Mouse (Mus musculus) granulocyte monocyte progenitor cell, adult 5-6 weeks (primary cell): ENCODE results near the gene Vmn1r212. TPM values are rescaled to one million over a fixed set of nuclear protein-coding genes. Genes with fewer than 3 reads are reported as not detected.
"Not testable (repeated sequence)": the region's sequence is repeated elsewhere in the genome, so short reads cannot be mapped to it uniquely, and the experiment has no call there.

Source experiments
- ATAC-seq: replicated peaks from 2 replicates; pipeline ENCODE4 v1.8.0; 2016; ENCODE audit warnings: mild to moderate bottlenecking, moderate TSS enrichment, inconsistent platforms; ENCODE audit not compliant: poor library complexity, severe bottlenecking
- total RNA-seq, 2 experiments: library from RNA; stranded (forward) in 1 of 2; stranded (reverse) in 1 of 2; fragments of 200-712, 200-1000 nt in 1 of 2; fragments of >200 nt in 1 of 2; fragmentation: Nextera tagmentation in 1 of 2; gene quantifications; 2 replicates each; pipeline ENCODE4 v1.2.3; 2014 to 2017

Gene Vmn1r212
- not detected in 2 replicates for total RNA-seq (2014; fragmentation: Nextera tagmentation)
- total RNA-seq (2017): not detected in 2 replicates

DNA sequence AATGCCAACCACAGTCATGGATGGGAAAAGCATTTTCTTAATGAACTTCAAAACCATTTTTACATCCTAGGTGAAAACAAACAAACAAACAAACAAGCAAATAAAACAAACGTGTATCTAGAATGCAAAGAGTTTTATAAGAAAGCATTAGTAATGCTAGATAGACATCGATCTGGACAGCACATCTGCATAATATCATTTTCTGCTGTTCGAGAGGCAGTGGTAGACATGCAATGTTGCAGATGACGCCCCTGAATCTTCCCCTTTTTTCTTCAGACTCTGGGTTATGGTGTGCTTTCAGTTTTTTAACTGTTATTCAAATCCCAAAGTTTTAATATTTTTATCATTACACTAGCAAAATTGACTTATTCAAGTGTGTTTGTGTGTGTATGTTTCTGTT lies at the start of gene Vmn1r212:
Gene Vmn1r212 (minus strand): TSS at position 101 of the 400 bp plus-strand sequence.
- ATAC-seq: no peak

DNA sequence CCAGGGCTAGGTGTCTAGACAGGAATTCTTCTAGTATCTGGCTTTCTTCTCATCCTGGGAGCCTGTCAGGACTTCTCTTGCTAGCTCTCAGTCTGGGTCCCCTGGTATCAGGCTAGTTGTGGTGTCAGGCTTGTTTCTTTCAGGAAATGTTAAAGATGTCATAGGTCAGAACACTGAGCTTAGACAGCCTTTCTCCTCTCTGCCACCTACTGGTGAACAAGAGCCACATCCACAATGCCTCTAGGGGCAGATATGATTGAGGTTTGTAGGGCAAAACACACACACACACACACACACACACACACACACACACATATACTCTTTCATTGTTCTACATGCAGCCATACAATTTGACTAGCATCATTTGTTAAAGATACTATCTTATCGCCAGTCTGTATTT lies 4.7 kb downstream of the Vmn1r212 start:
- ATAC-seq: no peak

DNA sequence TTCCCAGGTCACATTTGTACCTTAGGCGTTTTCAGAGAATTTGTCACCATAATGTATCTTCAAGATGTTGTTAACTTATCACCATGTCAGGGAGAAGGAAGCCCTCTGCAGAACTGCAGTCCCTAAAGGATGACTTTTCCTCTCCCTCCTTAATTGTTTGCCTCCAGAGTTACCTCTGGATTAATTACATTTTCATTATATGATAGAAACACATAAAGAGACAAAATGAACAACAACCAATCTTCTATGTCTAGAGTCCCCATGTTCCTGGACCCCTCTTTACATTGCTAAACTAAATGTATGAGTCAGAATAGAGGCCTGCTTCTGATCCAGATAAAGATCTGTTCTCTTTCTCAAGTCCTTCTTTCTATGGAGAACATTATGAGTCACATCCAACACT lies 26.5 kb downstream of the Vmn1r212 start, which contains the start of gene Vmn1r211:
Gene Vmn1r211 (minus strand): TSS at position 101 of the 400 bp plus-strand sequence.
- no peak for ATAC-seq

DNA sequence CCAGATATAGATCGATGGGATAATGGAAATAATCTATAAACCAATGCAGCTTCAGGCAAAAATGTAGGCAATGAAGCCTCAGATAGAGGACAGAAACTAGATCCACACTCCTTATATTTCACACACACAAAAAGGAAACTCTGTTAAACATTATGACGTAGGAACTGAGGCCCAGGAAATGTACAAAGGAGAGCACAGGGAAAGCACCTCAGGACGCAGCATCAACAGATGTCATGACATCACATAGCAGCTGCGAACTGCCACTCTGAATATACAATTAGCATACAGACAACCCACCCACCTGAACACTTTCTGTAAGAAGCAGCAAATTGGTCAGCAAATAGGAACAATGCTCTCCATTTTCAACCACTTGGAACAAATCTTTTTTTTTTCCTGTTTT lies 29.2 kb downstream of the Vmn1r212 start:
- ATAC-seq: no peak

DNA sequence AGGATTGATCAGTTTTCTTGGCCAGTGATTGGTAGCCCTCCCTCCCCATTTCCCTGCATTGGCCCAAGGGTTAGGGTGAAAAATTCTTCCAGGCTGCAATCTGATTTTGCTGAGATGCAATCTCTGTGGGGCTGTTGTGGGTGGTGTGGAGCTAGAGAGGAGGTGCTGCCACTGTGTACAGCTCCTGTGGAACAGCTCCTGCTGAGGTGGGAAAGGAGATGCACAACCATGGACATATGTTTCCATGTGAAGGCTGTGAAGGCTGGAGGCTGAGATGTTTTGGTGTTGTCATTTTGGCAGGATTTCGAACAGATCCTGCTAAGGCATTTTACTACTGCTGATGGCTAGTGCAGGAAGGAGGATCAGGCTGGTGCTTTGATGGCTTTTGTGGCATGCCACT lies 37.2 kb downstream of the Vmn1r212 start:
- ATAC-seq: no peak

DNA sequence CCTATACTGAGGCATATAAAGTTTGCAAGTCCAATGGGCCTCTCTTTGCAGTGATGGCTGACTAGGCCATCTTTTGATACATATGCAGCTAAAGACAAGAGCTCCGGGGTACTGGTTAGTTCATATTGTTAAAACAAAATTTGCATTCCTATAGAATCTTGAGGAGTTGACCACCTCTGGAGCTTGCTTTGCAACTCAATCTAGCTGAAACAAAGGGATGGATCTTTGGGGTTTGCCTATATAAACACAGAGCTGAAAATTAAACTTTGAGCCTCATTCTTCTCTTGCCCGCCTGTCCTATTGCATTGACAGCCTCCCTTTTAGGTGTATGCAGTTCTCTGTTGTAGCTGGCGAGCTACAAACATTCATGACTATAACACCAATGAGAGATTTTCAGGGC lies 39.7 kb downstream of the Vmn1r212 start:
- ATAC-seq: not testable (repeated sequence)

Other genes starting within 250 kb of the Vmn1r212 start
- gene Vmn1r207-ps, start 154.6 kb downstream of the Vmn1r212 start, total RNA-seq (2014; fragmentation: Nextera tagmentation): not detected in 2 replicates
- gene Vmn1r207-ps, start 154.6 kb downstream of the Vmn1r212 start, total RNA-seq (2017): not detected in 2 replicates
- gene Vmn1r208, start 106.8 kb downstream of the Vmn1r212 start, total RNA-seq (2014; fragmentation: Nextera tagmentation): not detected in 2 replicates
- not detected in 2 replicates for gene Vmn1r208, start 106.8 kb downstream of the Vmn1r212 start, total RNA-seq (2017)
- not detected in 2 replicates for gene Vmn1r209, start 74.5 kb downstream of the Vmn1r212 start, total RNA-seq (2014; fragmentation: Nextera tagmentation)
- not detected in 2 replicates for gene Vmn1r209, start 74.5 kb downstream of the Vmn1r212 start, total RNA-seq (2017)
- not detected in 2 replicates for gene Vmn1r210, start 52.9 kb downstream of the Vmn1r212 start, total RNA-seq (2014; fragmentation: Nextera tagmentation)
- not detected in 2 replicates for gene Vmn1r210, start 52.9 kb downstream of the Vmn1r212 start, total RNA-seq (2017)
- not detected in 2 replicates for gene Vmn1r211, start 26.6 kb downstream of the Vmn1r212 start, total RNA-seq (2014; fragmentation: Nextera tagmentation)
- not detected in 2 replicates for gene Vmn1r211, start 26.6 kb downstream of the Vmn1r212 start, total RNA-seq (2017)
- not detected in 2 replicates for gene Vmn1r213, start 123.5 kb upstream of the Vmn1r212 start, total RNA-seq (2014; fragmentation: Nextera tagmentation)
- not detected in 2 replicates for gene Vmn1r213, start 123.5 kb upstream of the Vmn1r212 start, total RNA-seq (2017)
- gene Vmn1r214, start 146.2 kb upstream of the Vmn1r212 start, total RNA-seq (2014; fragmentation: Nextera tagmentation): not detected in 2 replicates
- gene Vmn1r214, start 146.2 kb upstream of the Vmn1r212 start, total RNA-seq (2017): not detected in 2 replicates
- gene Vmn1r215, start 183.8 kb upstream of the Vmn1r212 start, total RNA-seq (2014; fragmentation: Nextera tagmentation): not detected in 2 replicates
- not detected in 2 replicates for gene Vmn1r215, start 183.8 kb upstream of the Vmn1r212 start, total RNA-seq (2017)
- gene Vmn1r217, start 234.0 kb upstream of the Vmn1r212 start, total RNA-seq (2014; fragmentation: Nextera tagmentation): not detected in 2 replicates
- not detected in 2 replicates for gene Vmn1r217, start 234.0 kb upstream of the Vmn1r212 start, total RNA-seq (2017)
- not detected in 2 replicates for gene Vmn1r218, start 248.9 kb upstream of the Vmn1r212 start, total RNA-seq (2014; fragmentation: Nextera tagmentation)
- gene Vmn1r218, start 248.9 kb upstream of the Vmn1r212 start, total RNA-seq (2017): not detected in 2 replicates